Mouse (Mus musculus) c-Kit-positive CD71-positive TER-119-negative erythroid progenitor cells, embryonic 14.5 days (primary cell): ENCODE data around the gene Noct.
"Not testable (repeated sequence)": the region's sequence is repeated elsewhere in the genome, so short reads cannot be mapped to it uniquely, and the experiment has no call there.

ENCODE experiments used
- DNase-seq: peaks from one replicate; pipeline ENCODE4 v3.0.0-alpha.2; 2013; ENCODE audit warnings: low read depth

Noct gene

GRCm38 (mm10) chr3:51206521-51206920 is 17.7 kb upstream of the Noct start:
- no peak for DNase-seq

GRCm38 (mm10) chr3:51208633-51209032 is 15.6 kb upstream of the Noct start:
- DNase-seq, result no peak

GRCm38 (mm10) chr3:51209503-51210314 is 14.5 kb upstream of the Noct start:
- no peak for DNase-seq

GRCm38 (mm10) chr3:51210485-51210884 is 13.8 kb upstream of the Noct start:
- no peak for DNase-seq

- no peak for DNase-seq
These were observed 11.1 kb upstream of the Noct start for GRCm38 (mm10) chr3:51213111-51213510.

- DNase-seq, result no peak
These were observed 8.6 kb upstream of the Noct start for GRCm38 (mm10) chr3:51215681-51216080.

GRCm38 (mm10) chr3:51216351-51216750 is 7.9 kb upstream of the Noct start:
- DNase-seq, result not testable (repeated sequence)

GRCm38 (mm10) chr3:51218385-51218784 is 5.9 kb upstream of the Noct start:
- not testable (repeated sequence) for DNase-seq

- DNase-seq, result no peak
These were observed 5.0 kb upstream of the Noct start for GRCm38 (mm10) chr3:51219213-51219612.

- no peak for DNase-seq
These were observed 3.4 kb upstream of the Noct start for GRCm38 (mm10) chr3:51220846-51221245.

- DNase-seq, result no peak
These were observed 2.4 kb upstream of the Noct start for GRCm38 (mm10) chr3:51221847-51222246.

- DNase-seq, result no peak
These were observed 1.9 kb upstream of the Noct start for GRCm38 (mm10) chr3:51222302-51222701.

- no peak for DNase-seq
These were observed 1.3 kb upstream of the Noct start for GRCm38 (mm10) chr3:51222834-51223460.

GRCm38 (mm10) chr3:51223556-51223955 is 691 bp upstream of the Noct start:
- no peak for DNase-seq

GRCm38 (mm10) chr3:51225226-51225750 is 1.0 kb downstream of the Noct start:
- no peak for DNase-seq

- DNase-seq, result no peak
These were observed 1.7 kb downstream of the Noct start for GRCm38 (mm10) chr3:51225979-51226378.

GRCm38 (mm10) chr3:51226601-51227000 is 2.4 kb downstream of the Noct start:
- DNase-seq, result no peak

GRCm38 (mm10) chr3:51228038-51228820 is 4.0 kb downstream of the Noct start:
- peak; percentile 85 for DNase-seq

GRCm38 (mm10) chr3:51228821-51229205 is 4.6 kb downstream of the Noct start:
- no peak for DNase-seq

GRCm38 (mm10) chr3:51229226-51229625 is 5.0 kb downstream of the Noct start:
- no peak for DNase-seq

GRCm38 (mm10) chr3:51230146-51230835 is 6.0 kb downstream of the Noct start:
- peak; percentile 92 for DNase-seq

- no peak for DNase-seq
These were observed 6.6 kb downstream of the Noct start for GRCm38 (mm10) chr3:51230886-51231285.
